Mouse (Mus musculus) bone marrow, adult 2 months (tissue): ENCODE data around the gene Fam217a.
"Not testable (repeated sequence)": the region's sequence is repeated elsewhere in the genome, so short reads cannot be mapped to it uniquely, and the experiment has no call there.

Experiments
- CTCF ChIP-seq: fragments of 200-500 bp; IDR thresholded peaks from 2 replicates; pipeline ENCODE4 v1.5.1; 2011; ENCODE audit warnings: low read length, control low read depth; ENCODE audit not compliant: control insufficient read depth, insufficient read depth
- POLR2A ChIP-seq: fragments of 200-500 bp; IDR thresholded peaks from 2 replicates; pipeline ENCODE4 v1.6.1; 2011; ENCODE audit warnings: low read depth, mild to moderate bottlenecking, control low read depth, low read length, borderline replicate concordance; ENCODE audit not compliant: control insufficient read depth

GRCm38 (mm10) chr13:34958158-34958557 lies 34.0 kb upstream of the Fam217a start:
- not testable (repeated sequence) for TF ChIP-seq POLR2A, CTCF
